Mouse (Mus musculus) midbrain, postnatal 0 days (tissue): Measurements from ENCODE around the gene Mt2. TPM values are rescaled to one million over a fixed set of nuclear protein-coding genes. Genes with fewer than 3 reads are reported as not detected.

ENCODE experiments used
- ATAC-seq: fragments of 200-750 bp; cut with Nextera tagmentation; 2 replicates; pipeline ENCODE4 v1.8.0; 2017; ENCODE audit warnings: moderate number of reproducible peaks, mild to moderate bottlenecking, moderate TSS enrichment, moderate library complexity; ENCODE audit not compliant: low FRiP score
- DNase-seq: peaks from one replicate; pipeline ENCODE4 v3.0.0-alpha.2; 2015; ENCODE audit warnings: low spot score
- H3K27ac ChIP-seq: fragments of 300-500 bp; sonication (generic); 2 replicates; pipeline ENCODE4 v1.5.1; 2014; ENCODE audit warnings: low read depth, mild to moderate bottlenecking, low read length, mixed read lengths
- H3K27me3 ChIP-seq: fragments of 300-500 bp; sonication (generic); 2 replicates; pipeline ENCODE4 v1.6.1; 2014; ENCODE audit warnings: low read length, control low read depth, mixed read lengths; ENCODE audit not compliant: insufficient read depth
- H3K36me3 ChIP-seq: fragments of 300-500 bp; sonication (generic); 2 replicates; pipeline ENCODE4 v1.6.1; 2014; ENCODE audit warnings: low read length, control low read depth, mixed read lengths; ENCODE audit not compliant: insufficient read depth
- H3K4me1 ChIP-seq: fragments of 300-500 bp; sonication (generic); 2 replicates; pipeline ENCODE4 v1.6.1; 2014; ENCODE audit warnings: mild to moderate bottlenecking, control low read depth, antibody characterized with exemption, low read length, mixed read lengths; ENCODE audit not compliant: insufficient read depth
- H3K4me2 ChIP-seq: fragments of 300-500 bp; sonication (generic); 2 replicates; pipeline ENCODE4 v1.6.1; 2014; ENCODE audit warnings: low read depth, mild to moderate bottlenecking, low read length, mixed read lengths; ENCODE audit not compliant: poor library complexity, severe bottlenecking
- H3K4me3 ChIP-seq: fragments of 300-500 bp; sonication (generic); 2 replicates; pipeline ENCODE4 v1.5.1; 2014; ENCODE audit warnings: low read depth, mild to moderate bottlenecking, low read length, moderate library complexity
- H3K9ac ChIP-seq: fragments of 300-500 bp; sonication (generic); replicated peaks from 2 replicates; pipeline ENCODE4 v1.6.1; 2014; ENCODE audit warnings: mild to moderate bottlenecking, low read length, moderate library complexity, mixed read lengths; ENCODE audit not compliant: poor library complexity, severe bottlenecking
- H3K9me3 ChIP-seq: fragments of 300-500 bp; sonication (generic); 2 replicates; pipeline ENCODE4 v1.6.1; 2016; ENCODE audit warnings: low read length, control low read depth
- CTCF ChIP-seq: IDR thresholded peaks from 2 replicates; pipeline ENCODE4 v1.5.1; 2016; ENCODE audit warnings: antibody characterized with exemption, mild to moderate bottlenecking
- WGBS: fragments of 180-500 bp; shearing (Covaris S2); extraction: QIAGEN DNeasy Blood & Tissue Kit; methylation state at CpG from one replicate; pipeline ENCODE4 v1.1.7; 2014; 5-methylcytosine and 5-hydroxymethylcytosine counted together
- polyA plus RNA-seq: library from polyadenylated mRNA; unstranded; fragments of >200 nt; fragmentation: Nextera tagmentation; extraction: Ambion mirVana; gene quantifications from 2 replicates; pipeline ENCODE4 v1.2.1, GENCODE M21; 2015
- total RNA-seq: library from RNA; depleted of rRNA; stranded (reverse); fragments of >200 nt; gene quantifications from 2 replicates; pipeline ENCODE4 v1.2.3, GENCODE M21; 2014

The Mt2 gene
- total and polyA plus RNA-seq, 2 experiments from 2014 or later = 92.3 to 131 TPM

DNA sequence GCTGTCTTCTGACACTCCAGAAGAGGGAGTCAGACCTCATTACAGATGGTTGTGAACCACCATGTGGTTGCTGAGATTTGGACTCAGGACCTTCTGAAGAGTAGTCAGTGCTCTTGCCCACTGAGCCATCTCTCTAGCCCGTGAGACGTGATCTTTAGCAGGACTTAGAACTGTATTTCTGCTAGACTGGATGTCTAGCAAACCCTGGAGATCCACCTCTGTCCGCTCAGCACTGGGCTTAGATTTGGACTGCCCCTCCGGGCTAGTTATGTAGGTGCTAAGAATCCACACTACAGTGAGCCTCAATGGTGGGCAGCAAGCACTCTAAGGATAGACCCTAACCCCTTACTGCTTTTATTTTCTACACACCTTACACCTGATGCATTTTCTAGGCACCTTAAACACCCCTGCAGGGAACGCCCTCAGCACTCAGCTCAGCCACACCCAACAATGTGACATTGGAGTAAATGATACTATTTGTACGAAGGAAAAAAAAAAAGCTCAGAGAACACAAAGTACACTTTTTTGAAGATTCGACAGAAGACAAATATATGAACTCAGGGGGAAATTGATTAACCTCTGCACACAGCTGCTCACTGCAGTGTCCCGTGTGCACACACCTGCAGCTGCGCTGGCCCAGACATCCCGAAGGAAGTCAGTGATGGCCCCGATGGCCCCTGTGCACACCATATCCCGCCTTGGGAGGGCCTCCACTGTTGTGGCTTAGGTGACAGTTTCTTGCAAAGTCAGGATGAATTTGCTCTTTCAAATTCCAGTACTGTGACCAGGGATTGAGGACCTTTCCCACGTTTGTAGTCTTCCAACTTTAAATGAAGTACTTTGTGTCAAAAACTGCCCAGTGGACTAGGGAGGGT, 9.8 kb downstream of the Mt2 start:
- ATAC-seq (no peak), DNase-seq (no peak)
- Histone ChIP-seq H3K9ac (no peak overlapping the region), H3K4me2 (no peak overlapping the region), H3K4me3 (no peak overlapping the region), H3K27ac (no peak overlapping the region), H3K9me3 (no peaks in the 10 kb centered on the region), H3K27me3 (peaks cover 60% of the 10 kb centered on the region), H3K4me1 (peaks cover 3% of the 10 kb centered on the region), H3K36me3 (no peaks in the 10 kb centered on the region)
- TF ChIP-seq CTCF = no peak
- WGBS = 64% methylated on average over 13 of the region's 13 CpGs

DNA sequence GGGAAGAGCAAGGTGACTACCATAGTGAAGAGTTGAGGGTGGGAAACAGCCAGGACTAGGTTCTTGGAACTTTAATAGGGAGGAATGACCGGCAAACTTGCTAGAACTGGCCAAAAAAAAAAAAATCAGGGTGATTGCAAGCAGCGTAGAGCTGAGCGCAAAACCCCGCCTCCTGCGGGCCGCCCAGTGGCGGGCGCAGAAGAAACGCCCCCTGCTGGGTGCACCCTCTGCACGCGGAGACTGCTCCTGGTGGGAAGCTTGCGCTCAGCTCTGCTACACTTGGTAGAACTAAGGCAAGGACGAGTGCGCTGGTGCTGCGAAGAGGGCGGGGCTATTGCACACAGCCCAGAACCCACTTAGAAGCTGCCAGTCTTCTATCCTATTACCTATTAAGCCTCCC, 10.7 kb downstream of the Mt2 start:
- H3K4me1 ChIP-seq = peaks cover 3% of the 10 kb centered on the region
- peak overlapping the region; percentile 32 for H3K4me2 ChIP-seq
- no peaks in the 10 kb centered on the region for H3K36me3 ChIP-seq
- peaks cover 62% of the 10 kb centered on the region for H3K27me3 ChIP-seq
- 0% methylated on average over 16 of the region's 16 CpGs for WGBS
- no peak overlapping the region for H3K9ac ChIP-seq
- peak; percentile 63 for TF ChIP-seq CTCF
- H3K4me3 ChIP-seq = peak overlapping the region; percentile 19; the same call in 1 of the 2 replicates
- no peaks in the 10 kb centered on the region for H3K9me3 ChIP-seq
- DNase-seq (peak; percentile 73), ATAC-seq (peak; percentile 41; the same call in 1 of the 2 replicates)
- no peak overlapping the region for H3K27ac ChIP-seq

GRCm38 (mm10) chr8:94184357-94184843, 11.9 kb downstream of the Mt2 start:
- H3K36me3 ChIP-seq = no peaks in the 10 kb centered on the region
- H3K27ac ChIP-seq = no peak overlapping the region
- WGBS = 31% methylated on average over 12 of the region's 12 CpGs
- H3K4me1 ChIP-seq = peaks cover 3% of the 10 kb centered on the region
- peaks cover 57% of the 10 kb centered on the region for H3K27me3 ChIP-seq
- no peaks in the 10 kb centered on the region for H3K9me3 ChIP-seq
- no peak for ATAC-seq
- no peak overlapping the region for H3K4me3 ChIP-seq
- no peak for DNase-seq
- H3K9ac ChIP-seq = no peak overlapping the region
- H3K4me2 ChIP-seq = no peak overlapping the region
- TF ChIP-seq CTCF = no peak

- no peak overlapping the region for H3K4me3 ChIP-seq
- H3K4me2 ChIP-seq = no peak overlapping the region
- no peaks in the 10 kb centered on the region for H3K4me1 ChIP-seq
- H3K27me3 ChIP-seq = peaks cover 48% of the 10 kb centered on the region
- H3K27ac ChIP-seq = no peak overlapping the region
- TF ChIP-seq CTCF = no peak
- no peaks in the 10 kb centered on the region for H3K36me3 ChIP-seq
- H3K9me3 ChIP-seq = no peaks in the 10 kb centered on the region
- no peak overlapping the region for H3K9ac ChIP-seq
- DNase-seq = no peak
- 77% methylated on average over 6 of the region's 6 CpGs for WGBS
- no peak for ATAC-seq
Measured at GRCm38 (mm10) chr8:94185791-94186190, 13.3 kb downstream of the Mt2 start.

DNA sequence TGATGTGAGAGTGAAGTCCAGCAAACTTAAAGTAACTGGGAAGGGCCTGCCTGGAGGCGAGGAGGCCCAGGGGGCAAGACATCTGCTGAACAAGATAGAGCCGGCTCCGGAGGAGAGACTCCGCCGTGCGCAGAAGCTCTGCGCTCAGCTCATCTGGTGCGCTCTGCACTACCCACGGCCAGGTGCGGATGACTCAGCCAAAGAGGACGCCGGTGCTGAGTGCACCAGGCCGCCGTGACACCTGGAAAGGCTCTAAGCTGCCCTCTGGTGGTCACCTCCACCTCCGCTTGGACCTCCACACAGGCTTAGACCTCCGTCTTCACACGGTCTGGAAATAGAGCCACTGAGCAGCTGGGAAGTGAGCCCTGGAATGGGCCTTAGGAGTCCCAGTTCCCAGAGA, 14.1 kb downstream of the Mt2 start:
- DNase-seq (peak; percentile 70), ATAC-seq (0 out of 2 replicates have a peak, but pooled peaks have one; percentile 17)
- 11% methylated on average over 17 of the region's 17 CpGs for WGBS
- peak; percentile 77 for TF ChIP-seq CTCF
- Histone ChIP-seq H3K9ac (no peak overlapping the region), H3K4me3 (peak overlapping the region; percentile 8; the same call in 1 of the 2 replicates), H3K9me3 (no peaks in the 10 kb centered on the region), H3K36me3 (no peaks in the 10 kb centered on the region), H3K27me3 (peaks cover 48% of the 10 kb centered on the region), H3K27ac (no peak overlapping the region), H3K4me1 (no peaks in the 10 kb centered on the region), H3K4me2 (peak overlapping the region; percentile 32)
